Mouse (Mus musculus) retina, postnatal 1 day (tissue): Measurements from ENCODE around the gene Gchfr.
A peak's percentile ranks its signal among the peaks of the same experiment; 100 is the strongest.

Experiments
- DNase-seq: peaks from one replicate; pipeline ENCODE4 v3.0.0-alpha.2; 2012

Gene Gchfr

DNA sequence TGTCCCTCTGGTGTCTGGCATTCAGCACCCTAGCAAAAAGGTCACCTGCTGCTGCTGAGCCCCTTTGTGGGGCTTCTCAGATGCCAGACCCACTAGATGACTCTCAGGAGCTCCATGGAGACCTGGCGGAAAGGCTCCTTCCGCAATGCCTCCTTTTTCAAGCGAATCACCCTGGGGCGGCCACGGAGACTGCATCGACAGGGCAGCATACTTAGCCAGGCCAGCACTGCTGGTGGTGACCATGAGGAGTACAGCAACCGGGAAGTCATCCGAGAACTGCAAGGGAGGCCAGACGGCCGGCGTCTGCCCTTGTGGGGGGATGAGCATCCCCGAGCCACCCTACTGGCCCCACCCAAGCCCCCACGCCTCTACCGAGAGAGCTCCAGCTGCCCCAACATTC, 7.3 kb downstream of the Gchfr start:
- no peak for DNase-seq

DNA sequence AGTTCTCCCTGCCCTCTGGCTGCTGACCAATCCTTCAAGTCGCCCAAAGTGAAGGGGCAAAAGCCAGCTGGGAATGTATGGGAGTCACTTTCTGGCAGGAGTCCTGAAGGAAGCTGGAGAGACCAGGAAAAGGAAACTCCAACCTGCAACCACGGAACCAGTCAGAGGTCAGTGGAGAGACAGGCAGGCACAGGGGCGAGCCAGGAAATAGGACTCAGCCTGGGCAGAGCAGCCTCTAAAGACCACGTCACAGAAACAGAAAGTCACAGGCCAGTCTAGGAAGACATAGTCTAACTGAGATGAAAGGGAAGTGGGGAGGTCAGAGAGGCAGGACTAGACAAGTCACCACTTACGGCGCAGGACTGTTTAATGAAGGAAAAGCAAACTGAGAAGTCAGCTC, 8.0 kb downstream of the Gchfr start:
- no peak for DNase-seq

DNA sequence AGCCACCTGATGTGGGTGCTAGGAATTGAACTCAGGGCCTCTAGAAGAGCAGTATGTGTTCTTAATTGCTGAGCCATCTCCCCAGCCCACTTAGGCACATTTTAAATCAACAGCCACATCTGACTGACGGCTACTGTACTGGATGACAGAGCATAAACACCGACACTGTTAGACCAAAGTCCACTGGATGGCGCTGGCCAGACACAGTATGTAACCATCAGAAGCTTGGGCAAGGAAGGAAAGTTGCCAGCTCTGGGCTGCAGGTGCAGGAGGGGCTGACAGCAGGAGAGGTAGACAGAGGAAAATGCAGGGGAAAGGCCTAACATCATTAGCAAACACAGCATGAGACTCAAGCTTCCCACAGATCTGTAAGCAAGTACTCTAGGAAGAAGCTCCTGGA, 9.2 kb downstream of the Gchfr start:
- DNase-seq = no peak

DNA sequence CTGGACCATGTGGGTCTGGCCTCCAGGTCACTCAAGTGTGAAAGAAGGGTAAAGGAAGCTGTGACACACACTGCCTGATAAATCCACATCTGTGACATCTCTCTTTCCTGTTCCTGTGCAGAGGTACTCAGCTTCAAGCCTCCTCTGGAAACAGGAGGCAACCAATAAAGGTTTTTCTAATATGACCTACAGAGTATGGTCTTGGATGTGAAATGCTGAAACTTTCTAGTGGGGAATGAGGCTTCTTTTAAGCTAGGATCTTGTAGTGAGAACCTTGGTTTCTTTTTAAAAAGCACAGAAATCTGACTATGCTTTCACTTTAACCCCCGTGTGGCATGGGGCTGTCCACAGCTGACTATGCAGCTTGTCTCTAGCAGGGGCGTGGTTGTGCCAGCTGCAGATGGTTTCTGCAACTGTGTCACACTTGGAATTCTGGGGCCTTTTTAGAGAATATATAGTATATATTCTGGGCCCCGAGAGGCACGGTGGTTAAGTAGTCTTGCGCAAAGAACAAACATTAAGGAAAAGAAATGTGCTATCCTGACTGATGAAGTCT, 9.9 kb downstream of the Gchfr start:
- DNase-seq = no peak

DNA sequence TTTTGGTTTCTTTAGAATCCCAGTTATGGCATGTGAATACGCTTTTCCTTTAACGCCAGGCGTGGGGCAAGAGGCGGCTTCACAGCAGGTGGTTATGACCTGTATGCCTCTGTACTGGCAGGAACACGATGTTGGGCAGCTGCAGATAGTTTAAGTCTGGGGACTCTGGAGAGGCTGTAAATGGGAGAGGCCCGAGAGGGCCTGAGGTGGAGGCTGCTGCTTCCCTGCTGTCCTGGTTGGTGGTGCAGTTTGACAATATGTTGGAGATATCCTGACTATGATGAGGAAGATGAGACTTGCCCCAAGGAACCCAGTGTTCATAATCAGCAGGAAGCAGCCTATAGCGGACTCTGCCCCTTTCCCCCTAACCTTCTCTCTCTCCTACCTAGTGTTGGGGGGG, 15.3 kb downstream of the Gchfr start:
- no peak for DNase-seq

DNA sequence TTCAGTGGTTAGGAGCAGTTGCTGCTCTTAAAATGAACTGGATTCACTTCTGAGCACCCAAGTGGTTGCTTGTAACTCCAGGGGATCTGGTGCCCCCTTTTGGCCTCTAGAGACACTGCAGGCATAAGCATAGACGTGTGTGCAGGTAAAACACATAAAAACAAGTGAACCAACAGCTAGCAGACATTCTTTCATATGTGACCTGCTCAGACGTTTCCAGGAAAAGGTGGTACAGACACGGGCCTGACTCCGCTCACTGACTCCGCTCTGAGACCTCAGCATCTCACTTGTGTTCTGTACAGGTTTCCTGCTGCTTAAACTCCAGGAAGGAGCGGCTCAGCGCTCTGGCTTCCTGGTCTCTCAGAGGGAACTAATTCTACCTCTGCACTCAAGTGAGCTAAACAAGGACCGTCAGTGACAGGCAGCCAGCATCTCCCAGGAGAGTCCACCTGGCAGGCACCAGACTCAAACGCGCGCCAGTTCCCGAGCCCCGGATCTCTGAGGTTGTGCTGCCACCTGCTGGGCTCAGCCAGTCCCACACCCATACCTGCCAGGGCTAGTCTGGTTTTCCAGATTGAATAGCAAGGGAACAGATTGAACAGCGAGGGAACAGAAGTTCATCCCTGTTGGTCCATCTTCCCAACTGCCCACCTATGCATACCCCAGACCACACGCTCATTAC, 21.6 kb downstream of the Gchfr start:
- DNase-seq = peak; percentile 79

DNA sequence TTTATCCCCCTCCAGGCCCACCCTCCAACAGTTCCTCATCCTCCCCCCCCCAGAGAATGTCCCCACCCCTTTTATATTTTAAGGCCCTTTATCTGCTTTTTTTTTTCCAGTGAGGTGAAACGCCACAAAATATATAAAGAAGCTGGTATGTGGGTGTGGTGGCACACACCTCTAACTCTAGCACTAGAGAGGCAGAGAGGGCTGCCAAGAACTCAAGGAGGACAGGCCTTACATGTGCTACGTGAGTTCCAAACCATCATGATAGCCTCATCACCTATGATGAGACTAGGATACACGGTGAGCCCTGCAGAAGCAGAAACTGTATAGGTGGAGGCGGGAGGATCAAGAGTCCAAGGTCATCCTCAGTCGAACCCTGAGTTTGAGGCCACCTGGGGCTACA, 23.4 kb downstream of the Gchfr start:
- DNase-seq = no peak

DNA sequence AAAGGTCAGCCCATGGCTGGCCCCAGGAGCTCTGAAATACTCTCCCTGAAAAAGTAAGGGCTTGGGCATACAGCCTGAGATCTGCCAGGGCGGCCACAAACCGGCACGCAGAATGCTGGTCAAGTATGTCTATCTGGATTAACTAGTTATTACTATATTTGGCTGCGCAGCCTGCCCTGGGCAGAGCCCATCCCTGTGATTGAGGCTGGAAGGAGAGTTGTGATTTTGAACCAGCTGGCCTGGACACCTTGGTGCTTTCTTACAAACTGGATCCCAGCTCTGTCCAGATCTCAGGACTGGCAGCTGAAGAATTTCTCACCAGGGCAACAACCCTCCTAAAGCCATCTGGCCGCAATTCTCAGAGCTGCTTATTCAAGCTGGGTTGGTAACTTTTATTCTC, 26.6 kb downstream of the Gchfr start:
- no peak for DNase-seq

DNA sequence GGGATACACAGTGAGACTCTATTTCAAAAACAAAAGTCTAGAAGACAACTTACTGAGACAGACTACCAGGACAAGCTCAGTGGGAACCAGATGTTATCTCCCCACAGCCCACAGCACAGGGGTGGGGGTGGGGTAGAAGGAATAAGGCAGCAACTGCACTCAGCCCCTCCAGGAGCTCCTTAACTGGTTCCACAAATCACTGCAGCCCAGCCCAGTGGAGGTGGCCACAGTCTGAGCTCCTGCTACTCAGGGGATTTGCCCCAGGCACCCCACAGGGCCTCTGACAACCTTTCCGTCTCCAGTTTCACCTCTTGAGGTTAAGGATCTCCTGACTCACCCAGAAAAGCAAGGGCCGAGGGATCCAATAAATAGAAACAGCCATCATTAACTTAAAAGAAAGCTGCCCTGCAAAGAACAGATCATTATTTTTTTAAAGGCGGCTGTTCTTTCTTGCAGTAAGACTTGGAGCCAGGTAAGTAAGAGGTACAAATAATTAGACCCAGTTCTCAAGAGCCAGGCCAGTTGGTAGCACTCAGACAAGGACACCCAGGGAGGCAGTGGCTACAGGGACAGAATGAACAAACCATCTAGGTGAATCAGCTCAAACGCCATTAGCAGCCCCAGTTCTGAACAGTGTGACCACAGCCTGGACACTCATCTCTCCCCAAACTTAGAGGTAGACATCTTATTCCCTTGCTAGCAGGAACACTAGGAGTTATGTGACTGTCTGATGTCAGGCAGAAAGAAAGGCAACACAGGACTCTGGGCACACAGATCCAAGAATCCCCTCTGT, 28.9 kb downstream of the Gchfr start:
- no peak for DNase-seq

DNA sequence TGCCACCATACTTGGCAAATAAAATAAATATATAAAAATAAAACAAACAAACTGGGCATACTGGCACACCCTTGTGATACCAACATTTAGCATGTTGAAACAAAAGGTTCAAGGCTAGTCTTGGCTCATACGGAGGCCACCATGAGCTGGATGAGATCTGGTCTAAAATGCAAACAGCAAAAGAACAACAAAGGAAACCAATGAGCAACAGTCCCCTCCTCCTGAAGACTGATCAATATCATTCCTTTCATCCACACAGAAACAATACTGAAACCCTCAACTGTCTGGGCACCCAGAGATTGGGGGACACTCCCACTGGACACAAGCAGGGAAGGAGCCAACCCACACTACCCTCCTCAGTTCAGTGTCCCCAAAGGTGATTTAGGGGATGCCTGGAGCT, 29.9 kb downstream of the Gchfr start:
- no peak for DNase-seq

DNA sequence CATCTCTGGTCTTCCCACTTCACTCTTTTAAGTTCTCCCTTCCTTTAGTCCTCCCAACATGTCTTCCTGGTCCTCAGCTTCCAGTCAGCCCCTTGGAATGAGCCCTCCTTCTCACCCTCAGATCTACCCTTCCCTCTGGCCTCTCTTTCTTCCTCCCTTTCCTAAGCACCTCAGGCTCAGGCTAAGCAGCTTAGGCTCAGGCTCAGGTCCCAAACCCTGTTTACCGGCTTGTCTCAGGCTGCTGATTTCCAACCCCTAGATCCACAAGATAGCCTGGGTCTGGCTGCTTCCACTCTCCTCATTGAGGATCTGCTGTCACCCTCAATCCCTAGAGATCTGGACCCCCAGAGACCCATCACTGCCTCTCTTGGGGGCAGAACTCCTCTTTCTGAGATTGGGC, 30.5 kb downstream of the Gchfr start:
- peak; percentile 42 for DNase-seq

DNA sequence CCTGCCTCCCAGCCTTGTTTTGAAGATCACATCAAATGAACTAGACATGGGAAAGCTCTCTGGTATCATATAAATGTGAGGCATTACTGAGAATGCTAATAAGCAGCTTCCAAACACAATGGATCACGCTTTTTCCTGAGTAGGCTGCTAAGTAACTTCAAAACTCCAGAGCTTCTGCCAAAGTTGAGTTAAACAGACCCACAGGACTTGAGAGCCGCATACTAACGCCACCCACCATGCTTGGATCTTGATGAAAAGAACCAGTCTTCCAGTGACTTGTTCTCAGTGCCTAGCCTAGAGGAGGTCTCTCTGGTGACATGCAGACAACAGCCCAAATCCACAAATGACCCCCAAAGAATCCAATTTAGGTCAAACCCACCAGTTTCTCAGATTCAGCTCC, 31.4 kb downstream of the Gchfr start:
- no peak for DNase-seq

DNA sequence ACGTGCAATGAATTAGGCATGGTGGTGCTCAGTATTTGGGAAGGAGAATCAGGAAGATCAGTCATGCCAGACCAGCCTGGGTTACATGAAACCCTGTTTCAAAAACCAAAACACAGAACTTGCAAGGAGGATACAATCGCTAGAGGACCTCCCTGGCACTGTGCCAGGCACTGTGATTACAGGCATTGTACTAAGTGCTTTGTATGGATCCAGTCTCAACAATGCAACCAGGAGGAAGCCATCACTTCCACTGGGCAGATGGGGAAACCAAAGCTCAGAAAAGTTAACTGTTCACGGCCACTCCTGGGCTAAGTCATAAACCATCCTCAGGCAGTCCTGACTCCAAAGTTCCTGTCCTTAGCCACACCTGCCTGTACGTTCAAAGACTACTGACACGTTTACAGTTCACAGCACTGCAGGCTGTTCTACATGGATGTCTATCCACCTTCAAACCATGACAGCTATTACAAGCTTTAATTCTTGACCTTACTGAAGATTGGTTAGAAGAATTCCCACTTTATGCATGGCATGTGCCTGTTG, 35.4 kb downstream of the Gchfr start:
- peak; percentile 70 for DNase-seq

DNA sequence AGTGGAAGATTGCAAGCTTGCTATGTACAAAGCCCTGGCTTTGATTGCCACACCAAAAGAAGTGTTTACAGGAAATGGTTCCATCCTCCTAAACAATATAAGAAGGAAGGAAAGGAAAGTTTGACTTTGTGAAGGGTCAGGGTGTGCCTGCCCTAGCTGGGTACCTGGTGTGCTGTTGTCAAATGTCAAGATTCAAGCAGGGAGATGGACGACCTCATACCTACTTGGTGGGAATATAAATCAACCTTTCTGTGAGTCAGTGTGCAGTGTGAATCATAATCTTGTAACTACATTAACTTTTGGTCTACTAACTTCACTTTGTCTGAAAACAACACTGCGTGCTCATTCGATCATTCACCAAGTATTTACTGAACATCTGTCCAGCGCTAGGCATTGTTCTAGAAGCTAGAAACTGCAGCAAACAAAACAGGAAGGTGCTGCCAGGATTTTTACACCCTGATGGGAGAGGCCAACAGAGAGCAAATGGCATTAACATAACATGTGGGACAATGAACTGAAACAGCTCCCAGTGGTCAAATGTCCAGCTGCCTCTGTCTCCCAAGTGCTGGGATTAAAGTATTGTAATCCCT, 36.4 kb downstream of the Gchfr start:
- DNase-seq = no peak

DNA sequence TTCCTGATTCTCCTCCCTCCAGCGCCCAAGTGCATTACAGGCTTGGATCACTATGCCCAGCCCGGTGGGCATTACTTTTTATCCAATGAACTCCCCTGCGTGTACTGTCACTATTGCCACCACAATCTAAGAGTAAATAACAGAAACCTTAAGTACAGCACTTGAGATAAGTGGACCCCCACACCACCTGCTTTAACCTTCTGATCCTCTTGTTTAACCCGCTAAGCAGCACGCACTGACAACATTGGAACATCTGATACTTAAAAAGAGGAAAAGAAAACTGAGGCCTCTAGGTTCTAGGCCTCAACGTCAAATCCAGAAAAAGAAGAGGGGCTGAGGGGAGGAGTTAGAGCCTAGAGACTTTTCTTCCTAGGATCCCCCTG, 40.4 kb downstream of the Gchfr start:
- DNase-seq = no peak

DNA sequence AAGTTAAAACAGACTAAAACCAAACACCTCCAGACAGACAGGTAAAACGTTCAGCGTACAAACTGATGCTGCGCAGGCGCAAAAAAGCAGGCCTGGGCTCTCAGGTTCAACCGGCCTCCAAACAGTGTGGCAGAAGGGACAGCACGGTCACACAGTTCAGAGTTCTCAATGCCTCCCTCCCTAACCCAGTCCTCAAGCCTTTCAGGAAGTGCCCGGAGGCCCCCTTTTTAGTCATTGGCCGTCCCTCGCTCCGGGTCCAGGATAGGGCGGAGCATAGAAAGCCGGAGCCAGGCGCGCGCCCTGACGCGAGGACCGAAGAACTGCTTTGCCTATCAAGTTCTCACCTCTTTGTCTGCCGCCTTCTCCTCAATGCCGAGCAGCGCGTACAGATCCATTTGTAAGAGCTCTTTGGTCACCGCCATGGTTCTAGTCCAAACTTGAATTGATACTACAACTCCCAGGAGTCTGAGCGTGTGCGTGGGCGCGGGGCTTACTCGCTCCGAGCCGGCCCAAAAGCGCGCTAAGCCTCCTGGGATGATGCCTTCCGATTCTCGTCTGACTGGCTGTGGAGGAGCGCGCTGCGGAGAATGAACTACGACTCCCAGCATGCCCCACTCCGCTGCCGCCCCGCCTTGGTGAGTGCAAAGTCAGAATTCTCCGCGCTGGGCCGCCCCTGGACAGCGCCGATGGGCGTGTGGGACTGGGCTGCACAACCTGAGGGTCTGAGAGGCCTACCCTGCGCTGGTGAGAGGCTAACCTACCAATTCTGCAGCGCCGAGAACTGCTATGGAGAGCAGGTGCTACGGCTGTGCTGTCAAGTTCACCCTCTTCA, 41.0 kb downstream of the Gchfr start, which contains the start of the genes Zfyve19 and Dnajc17:
Gene Zfyve19, plus strand, starts transcription at position 274 of the 832 bp plus-strand sequence.
Gene Dnajc17, minus strand, starts transcription at position 452 of the 832 bp plus-strand sequence.
- DNase-seq = peak; percentile 98

DNA sequence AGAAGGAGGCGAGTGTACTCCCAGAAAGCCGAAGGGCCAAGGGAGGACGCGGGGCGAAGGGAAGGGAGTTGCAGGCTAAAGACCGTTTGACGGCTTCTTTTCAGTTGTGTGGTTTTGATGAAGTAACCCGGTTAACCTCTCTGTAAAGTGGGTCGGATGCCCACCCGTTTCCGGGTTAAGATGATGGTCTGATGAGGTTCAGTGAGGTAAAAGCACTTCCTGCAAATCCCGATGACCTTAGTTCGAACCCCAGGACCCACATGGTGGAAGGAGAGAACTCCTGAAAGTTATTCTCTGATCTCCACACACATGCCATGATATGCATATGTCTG, 41.6 kb downstream of the Gchfr start:
- DNase-seq = no peak
